Mouse (Mus musculus) olfactory bulb, adult 2 months (tissue): ENCODE data around the gene Rfx8.

Source experiments
- CTCF ChIP-seq: fragments of 200-500 bp; IDR thresholded peaks from 2 replicates; pipeline ENCODE4 v1.5.1; 2012; ENCODE audit warnings: low read depth, mild to moderate bottlenecking, low read length, moderate library complexity; ENCODE audit not compliant: insufficient read depth
- POLR2A ChIP-seq: fragments of 200-500 bp; IDR thresholded peaks from 2 replicates; pipeline ENCODE4 v1.6.1; 2012; ENCODE audit warnings: mild to moderate bottlenecking, low read depth, low read length, moderate library complexity; ENCODE audit not compliant: insufficient read depth

DNA sequence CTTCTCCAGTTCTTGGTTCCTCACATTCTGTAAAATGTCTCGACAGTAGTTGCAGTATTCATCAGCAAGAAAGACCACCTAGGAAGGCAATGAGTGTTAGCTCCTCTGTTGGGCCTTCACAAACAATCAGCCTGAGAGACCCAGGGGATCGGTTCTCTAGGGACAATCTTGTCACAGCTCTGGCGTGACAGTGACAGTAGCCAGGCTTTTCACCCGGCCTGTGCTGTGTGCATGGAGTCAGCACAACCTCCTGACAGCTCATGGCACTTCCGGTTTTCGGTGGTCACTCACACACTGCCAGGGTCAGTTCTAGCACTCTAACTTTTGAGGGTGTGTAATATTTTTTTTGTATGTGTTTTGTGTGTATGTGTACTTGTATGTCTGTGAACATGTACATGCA lies 32.2 kb downstream of the Rfx8 start:
- no peak for TF ChIP-seq POLR2A
- no peak for TF ChIP-seq CTCF
